Mouse (Mus musculus): ENCODE measurements around the gene Epo.

Gene Epo

DNA sequence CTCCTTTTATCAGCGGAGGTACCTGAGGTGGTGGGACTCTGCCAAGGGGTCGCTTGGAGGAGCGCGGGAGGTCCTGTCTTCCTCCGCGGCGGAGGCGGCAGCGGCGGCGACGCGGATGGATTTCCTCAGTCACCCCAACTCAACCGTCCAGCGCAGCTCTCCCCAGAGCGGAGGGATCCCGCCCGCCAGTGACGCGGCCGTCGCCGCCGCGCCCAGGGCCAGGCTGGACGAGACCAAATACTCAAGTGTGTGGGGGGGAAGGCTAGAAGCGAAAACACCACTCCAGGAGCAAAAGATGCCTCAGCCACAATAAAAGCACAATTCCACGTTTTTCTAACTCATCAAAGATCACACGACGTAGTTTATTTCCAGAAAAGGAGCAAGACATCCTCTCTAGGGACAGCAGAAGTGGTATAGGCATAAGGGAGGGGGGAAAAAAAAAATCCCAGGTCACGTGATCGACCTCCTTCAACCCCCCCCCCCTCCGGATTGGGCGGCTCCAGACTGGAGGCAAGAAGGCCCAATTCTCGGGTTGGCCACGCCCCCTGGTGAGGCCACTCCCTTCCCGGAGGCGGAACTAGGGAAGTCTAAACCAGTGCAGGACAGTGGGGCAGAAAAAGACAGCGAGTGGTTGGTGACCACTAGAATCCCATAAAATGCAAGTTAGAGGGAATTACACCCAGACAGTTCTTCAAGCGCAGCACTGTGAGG is at the start of gene Epo, which contains the start of gene Gnb2:
Epo (minus strand) TSS at position 126 of the 711 bp plus-strand sequence.
Gnb2 (minus strand) TSS at position 394 of the 711 bp plus-strand sequence.
- peak; percentile 95 to 96 for DNase-seq (ENCODE audit: low spot score in 2 of 2)

GRCm38 (mm10) chr5:137582702-137583101 is 49.7 kb upstream of the Epo start:
- no peak for DNase-seq (ENCODE audit: low spot score in 2 of 2)

- no peak for DNase-seq (ENCODE audit: low spot score in 2 of 2)
Measured at GRCm38 (mm10) chr5:137580246-137580645, 47.2 kb upstream of the Epo start.

DNA sequence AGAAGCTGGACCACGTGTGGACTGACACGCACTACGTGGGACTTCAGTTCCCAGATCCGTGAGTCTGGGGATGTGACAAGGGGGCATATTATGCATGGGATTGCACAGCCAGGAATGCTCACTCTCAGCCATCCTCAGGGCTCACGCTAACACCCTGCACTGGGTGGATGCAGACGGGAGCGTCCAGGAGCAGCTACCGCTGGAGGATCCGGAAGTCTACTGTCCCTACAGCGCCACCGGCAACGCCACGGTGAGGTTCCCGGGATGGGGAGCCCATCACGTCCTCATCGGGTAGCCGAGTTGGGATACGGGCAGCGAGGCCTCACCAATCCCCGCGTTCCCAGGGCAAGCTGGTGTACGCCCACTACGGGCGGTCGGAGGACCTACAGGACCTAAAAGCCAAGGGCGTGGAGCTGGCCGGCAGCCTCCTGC is 41.4 kb upstream of the Epo start:
- peak; percentile 39 to 57 for DNase-seq (ENCODE audit: low spot score in 2 of 2)

DNA sequence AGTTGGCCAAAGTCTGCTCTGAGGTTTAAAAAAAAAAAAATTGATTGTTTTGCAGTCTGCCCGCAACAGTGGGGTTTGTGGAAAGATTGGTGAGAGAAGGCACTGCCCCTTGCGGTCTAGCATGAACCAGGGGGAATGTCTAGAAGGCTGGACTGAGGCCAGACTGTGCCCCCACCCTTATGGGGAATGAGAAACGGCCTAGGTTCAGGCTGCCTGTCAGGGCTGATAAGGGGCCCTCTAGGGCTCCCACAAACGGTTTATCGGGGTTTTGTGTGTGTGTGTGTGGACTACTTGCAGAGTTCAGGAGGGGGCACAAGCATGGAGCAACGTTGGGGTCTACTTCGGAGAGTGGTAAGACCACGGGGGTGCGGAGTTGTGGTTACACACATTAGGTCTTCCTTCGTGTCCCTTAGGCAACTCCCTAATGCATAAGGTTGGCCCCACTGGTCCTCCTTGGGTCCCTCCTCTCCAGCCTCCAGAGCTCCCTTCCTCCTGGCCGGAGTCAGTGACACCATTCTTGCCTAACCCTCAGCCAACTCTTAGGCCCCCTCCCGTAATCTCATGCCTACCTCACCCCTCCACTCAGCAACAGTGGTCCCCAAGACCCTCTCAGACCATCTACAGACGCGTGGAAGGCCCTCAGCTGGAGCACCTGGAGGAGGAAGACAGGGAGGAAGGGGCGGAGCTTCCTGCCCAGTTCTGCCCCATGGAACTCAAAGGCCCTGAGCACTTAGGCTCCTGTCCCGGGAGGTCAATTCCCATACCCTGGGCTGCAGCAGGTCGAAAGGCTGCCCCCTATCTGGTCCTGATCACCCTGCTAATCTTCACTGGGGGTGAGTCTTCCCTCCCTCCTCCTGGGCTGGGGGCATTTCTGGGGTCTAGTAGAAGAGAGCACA is 37.9 kb upstream of the Epo start:
- DNase-seq (ENCODE audit: low spot score in 2 of 2): no peak

DNA sequence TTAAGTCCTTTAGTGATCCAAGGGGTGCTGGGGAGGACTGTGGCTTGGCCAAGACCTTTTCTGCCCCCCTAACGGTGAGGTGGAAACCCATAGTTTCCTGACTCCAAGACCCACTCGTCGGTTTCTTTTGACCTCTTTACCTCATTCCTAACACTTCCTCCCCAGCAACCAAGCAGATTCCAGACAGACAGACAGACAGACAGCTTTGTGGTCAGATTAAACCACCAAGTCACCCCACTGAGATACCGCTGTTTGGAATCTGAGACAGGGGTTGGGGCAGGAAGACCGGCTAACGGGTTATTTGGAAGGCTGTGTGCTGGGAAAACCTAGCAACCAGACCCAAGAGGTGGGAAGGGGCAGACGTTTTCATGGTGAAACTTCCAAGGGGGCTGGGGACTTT is 37.1 kb upstream of the Epo start:
- no peak for DNase-seq (ENCODE audit: low spot score in 2 of 2)

DNA sequence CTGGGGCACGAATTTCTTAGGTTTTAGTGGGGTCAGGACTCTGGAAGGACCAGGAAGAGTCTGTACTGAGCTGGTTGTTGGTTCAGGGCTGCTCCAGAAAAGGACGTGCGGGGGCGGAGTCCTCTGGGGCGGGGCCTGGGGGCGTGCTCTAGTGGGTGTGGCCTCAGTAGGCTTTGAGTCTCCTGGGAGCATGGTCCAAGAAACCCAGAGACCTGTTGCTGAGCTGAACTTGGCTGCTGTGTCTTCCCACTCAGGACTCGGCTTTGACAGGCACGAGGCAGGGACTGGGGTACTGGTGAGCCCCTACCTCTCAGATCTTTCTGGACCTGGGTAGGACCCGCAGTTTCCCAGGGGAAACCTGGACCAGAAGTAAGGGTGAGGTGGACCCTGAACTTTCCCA is 36.6 kb upstream of the Epo start, which contains the start of gene Tfr2:
Tfr2 (plus strand) TSS at position 176 of the 400 bp plus-strand sequence.
- DNase-seq (ENCODE audit: low spot score in 2 of 2): no peak

- no peak for DNase-seq (ENCODE audit: low spot score in 2 of 2)
Measured at GRCm38 (mm10) chr5:137569031-137569430, 36.0 kb upstream of the Epo start.

DNA sequence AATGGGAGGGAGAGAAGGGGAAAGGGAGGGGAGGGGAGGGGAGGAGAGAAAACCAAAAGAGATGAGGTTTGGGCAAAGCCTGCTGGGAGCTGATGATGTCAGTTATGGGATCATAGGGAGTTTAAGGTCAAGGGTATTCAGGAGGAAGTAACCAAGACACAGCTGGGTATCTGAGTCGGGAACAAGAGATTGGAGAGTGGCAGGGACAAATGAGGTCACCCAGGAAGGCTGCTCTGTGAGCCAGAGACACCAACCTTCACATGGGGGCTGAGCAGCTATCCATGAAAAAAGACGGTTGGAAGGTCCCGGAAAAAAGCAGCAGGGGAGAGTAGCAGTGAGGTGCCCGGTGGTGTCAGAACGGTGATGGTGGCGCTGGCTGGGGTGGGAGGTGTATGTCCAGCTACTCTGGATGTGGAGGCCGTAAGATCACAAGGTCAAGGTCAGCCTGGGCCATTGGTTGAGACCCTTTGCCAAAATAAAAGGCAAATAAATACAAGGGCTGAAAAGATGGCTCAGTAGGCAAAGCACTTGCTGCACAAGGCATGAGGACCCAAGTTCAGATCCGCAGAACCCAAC is 35.3 kb upstream of the Epo start:
- DNase-seq (ENCODE audit: low spot score in 2 of 2): no peak

DNA sequence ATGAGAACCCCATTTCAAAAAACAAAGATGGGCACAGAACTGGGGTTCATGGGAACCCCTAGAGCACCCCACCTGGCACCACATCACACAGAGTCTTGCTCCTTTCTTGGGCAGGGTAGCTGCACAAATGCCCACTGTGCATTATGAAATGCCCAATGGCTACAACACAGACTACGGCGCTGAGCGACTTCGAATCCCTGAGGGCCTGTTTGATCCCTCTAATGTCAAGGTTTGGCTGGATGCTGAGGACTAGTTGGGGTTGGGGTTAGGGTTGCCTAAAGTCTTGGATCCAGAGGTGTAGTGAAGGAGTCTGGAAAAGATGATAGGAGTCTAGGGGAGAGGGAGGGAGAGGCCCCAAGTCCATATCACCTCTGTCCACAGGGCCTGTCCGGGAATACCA is 33.4 kb upstream of the Epo start:
- DNase-seq (ENCODE audit: low spot score in 2 of 2): no peak

DNA sequence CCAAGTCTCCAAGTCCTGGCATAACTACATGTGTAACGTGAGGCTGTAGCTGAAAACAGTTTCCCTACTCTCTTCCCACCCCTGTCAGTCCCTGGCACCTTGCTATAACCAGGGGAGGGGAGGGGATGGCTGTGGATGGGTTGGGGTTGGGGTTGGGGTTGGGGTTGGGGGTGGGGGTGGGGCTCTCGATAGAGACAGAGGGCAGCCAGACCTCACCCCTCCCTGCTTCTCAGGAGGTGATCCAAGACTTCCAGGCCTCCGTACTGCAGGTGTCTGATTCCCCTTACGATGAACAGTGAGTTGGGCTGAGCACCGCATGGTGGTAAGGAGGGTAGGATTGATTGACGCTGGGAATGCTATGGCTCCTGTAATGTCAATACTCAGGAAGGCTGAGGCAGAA is 32.7 kb upstream of the Epo start:
- no peak for DNase-seq (ENCODE audit: low spot score in 2 of 2)

GRCm38 (mm10) chr5:137562965-137563364 is 29.9 kb upstream of the Epo start:
- peak in 1 of 2 experiments; percentile 54 for DNase-seq (ENCODE audit: low spot score in 2 of 2)

GRCm38 (mm10) chr5:137561556-137561955 is 28.5 kb upstream of the Epo start:
- no peak for DNase-seq (ENCODE audit: low spot score in 2 of 2)

DNA sequence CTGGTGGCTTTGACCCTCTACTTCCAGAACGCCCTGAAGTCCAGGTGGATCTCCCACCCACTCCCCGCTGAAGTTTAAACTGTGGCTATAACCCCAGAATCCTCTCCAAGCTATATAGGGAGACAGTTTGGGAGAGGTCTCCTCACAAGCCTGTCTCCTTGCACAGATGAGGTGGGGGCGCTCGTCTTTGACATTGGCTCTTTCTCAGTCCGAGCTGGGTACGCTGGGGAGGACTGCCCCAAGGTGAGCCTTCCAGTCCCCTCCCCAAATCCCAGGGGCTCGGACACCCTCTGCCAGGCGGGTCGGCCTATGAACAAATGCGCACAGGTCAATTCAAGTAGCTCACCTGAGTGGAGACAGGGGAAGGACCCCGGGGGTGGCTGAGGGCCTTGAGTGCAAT is 20.9 kb upstream of the Epo start:
- DNase-seq (ENCODE audit: low spot score in 2 of 2): no peak

DNA sequence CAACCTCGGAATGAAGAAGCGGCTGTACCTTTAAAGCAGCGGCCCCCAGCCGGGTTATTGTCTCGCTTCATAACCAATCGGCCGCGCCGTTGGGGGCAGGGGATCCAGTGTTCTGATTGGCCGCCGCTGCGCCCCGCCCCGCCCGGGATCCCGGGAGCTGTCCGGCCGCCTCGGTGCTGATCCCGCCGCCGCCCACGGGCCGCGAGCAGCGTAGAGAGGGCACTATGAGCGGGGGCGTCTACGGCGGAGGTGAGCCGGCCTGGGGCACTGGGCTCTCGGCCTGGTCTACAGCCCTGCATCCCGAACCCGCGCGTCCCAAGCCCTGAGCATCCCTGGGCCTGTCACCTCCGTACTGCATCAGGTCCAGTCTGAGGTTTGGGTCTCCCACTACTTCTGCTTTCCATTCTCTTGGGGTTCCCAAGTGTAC is 20.4 kb upstream of the Epo start, which contains the start of gene Actl6b:
Actl6b (plus strand) TSS at position 107 of the 427 bp plus-strand sequence.
- peak; percentile 90 to 93 for DNase-seq (ENCODE audit: low spot score in 2 of 2)

DNA sequence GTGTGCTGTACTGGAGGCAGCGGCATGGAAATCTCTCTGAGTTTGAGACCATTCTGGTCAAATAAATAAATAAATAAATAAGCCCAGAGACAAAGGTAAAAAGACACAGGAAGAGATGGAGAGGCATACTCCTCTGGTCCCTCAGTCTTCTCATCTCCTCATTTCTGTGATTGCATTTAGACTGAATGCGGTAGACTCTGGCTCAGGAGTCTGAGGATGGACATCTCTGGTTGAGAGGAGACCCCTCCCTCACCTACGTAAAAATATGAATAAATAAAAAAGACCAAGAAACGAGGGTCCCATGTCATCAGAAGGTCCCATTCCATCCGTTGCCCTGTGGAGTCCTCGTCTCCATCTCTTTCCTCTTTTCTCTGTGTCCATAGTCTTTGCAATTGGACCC is 20.0 kb upstream of the Epo start:
- no peak for DNase-seq (ENCODE audit: low spot score in 2 of 2)

DNA sequence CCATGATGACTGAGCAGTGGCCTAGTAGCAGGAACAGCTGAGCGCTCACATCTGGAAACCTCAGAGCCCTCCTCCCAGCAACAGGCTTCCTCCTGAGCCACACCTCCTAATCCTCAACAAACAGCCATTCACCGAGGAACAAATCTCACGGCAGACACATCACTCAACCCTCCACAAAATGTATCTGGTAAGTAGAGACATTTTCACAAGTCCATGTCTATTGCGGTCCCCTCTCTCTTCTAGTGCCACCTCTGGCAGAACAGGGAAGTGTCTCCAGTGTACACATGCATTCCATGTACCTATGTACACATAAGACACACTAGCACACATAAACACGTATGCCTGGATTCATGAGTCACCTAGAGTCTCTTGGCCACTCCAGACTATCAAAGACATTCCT is 18.1 kb upstream of the Epo start:
- no peak for DNase-seq (ENCODE audit: low spot score in 2 of 2)

- no peak for DNase-seq (ENCODE audit: low spot score in 2 of 2)
Measured at GRCm38 (mm10) chr5:137549840-137550239, 16.8 kb upstream of the Epo start.

- no peak for DNase-seq (ENCODE audit: low spot score in 2 of 2)
Measured at GRCm38 (mm10) chr5:137545596-137545995, 12.6 kb upstream of the Epo start.

DNA sequence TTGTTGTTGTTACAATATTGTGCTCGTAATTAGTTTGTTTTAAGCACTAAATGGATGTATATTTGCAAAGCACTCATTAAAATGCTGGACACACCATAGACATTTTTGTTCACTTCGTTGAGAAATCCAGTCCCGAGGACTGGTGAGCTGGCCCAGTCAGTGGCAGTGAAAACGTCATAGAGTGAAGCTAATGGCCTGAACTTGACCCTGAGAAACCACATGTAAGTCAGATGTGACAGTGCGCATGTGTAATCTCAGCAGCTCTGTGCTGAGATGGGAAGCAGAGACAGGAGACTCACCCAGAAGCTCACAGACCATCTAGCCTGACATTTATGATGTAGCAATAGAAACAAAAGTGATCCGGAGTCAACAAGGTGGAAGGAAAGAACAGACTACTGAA is 11.9 kb upstream of the Epo start:
- DNase-seq (ENCODE audit: low spot score in 2 of 2): no peak

- no peak for DNase-seq (ENCODE audit: low spot score in 2 of 2)
Measured at GRCm38 (mm10) chr5:137541768-137542540, 8.9 kb upstream of the Epo start.

- no peak for DNase-seq (ENCODE audit: low spot score in 2 of 2)
Measured at GRCm38 (mm10) chr5:137540991-137541390, 7.9 kb upstream of the Epo start.

All from frontal cortex, postnatal 36 days (tissue).